Mouse (Mus musculus) heart, embryonic 12.5 days (tissue): ENCODE data around the gene Skap2. TPM values are rescaled to one million over a fixed set of nuclear protein-coding genes. Genes with fewer than 3 reads are reported as not detected.

ENCODE experiments used
- ATAC-seq: fragments of 200-750 bp; cut with Nextera tagmentation; 2 replicates; pipeline ENCODE4 v1.8.0; 2017; ENCODE audit warnings: moderate TSS enrichment, moderate library complexity; ENCODE audit not compliant: insufficient number of reproducible peaks, low FRiP score
- H3K27ac ChIP-seq: fragments of 300-500 bp; sonication (generic); 2 replicates; pipeline ENCODE4 v1.5.1; 2016; ENCODE audit warnings: mild to moderate bottlenecking, moderate library complexity; ENCODE audit not compliant: poor library complexity, severe bottlenecking
- H3K27me3 ChIP-seq: fragments of 300-500 bp; sonication (generic); replicated peaks from 2 replicates; pipeline ENCODE4 v1.6.1; 2016; ENCODE audit warnings: mild to moderate bottlenecking, moderate library complexity
- H3K36me3 ChIP-seq: fragments of 300-500 bp; sonication (generic); 2 replicates; pipeline ENCODE4 v1.6.1; 2016; ENCODE audit warnings: mild to moderate bottlenecking, moderate library complexity
- H3K4me1 ChIP-seq: fragments of 300-500 bp; sonication (generic); replicated peaks from 2 replicates; pipeline ENCODE4 v1.6.1; 2016; ENCODE audit warnings: mild to moderate bottlenecking
- H3K4me2 ChIP-seq: fragments of 300-500 bp; sonication (generic); 2 replicates; pipeline ENCODE4 v1.6.1; 2016; ENCODE audit warnings: mild to moderate bottlenecking, moderate library complexity
- H3K4me3 ChIP-seq: fragments of 300-500 bp; sonication (generic); 2 replicates; pipeline ENCODE4 v1.5.1; 2016; ENCODE audit warnings: mild to moderate bottlenecking
- H3K9ac ChIP-seq: fragments of 300-500 bp; sonication (generic); 2 replicates; pipeline ENCODE4 v1.6.1; 2016; ENCODE audit warnings: mild to moderate bottlenecking, moderate library complexity
- H3K9me3 ChIP-seq: fragments of 300-500 bp; sonication (generic); replicated peaks from 2 replicates; pipeline ENCODE4 v1.6.1; 2016; ENCODE audit warnings: mild to moderate bottlenecking, moderate library complexity
- whole genome bisulfite sequencing: fragments of 180-500 bp; shearing (Covaris S2); methylation state at CpG from one replicate; pipeline ENCODE4 v1.1.7; 2016; 5-methylcytosine and 5-hydroxymethylcytosine counted together
- polyA plus RNA-seq: library from polyadenylated mRNA; unstranded; fragments of >200 nt; fragmentation: Nextera tagmentation; extraction: Ambion mirVana; gene quantifications from 2 replicates; pipeline ENCODE4 v1.2.1, GENCODE M21; 2016

Gene Skap2
- polyA plus RNA-seq, 1 experiment from 2014 or later: 13.9 TPM

- no peak overlapping the region for H3K27ac ChIP-seq
- no peaks in the 10 kb centered on the region for H3K9me3 ChIP-seq
- H3K4me1 ChIP-seq: peaks cover 9% of the 10 kb centered on the region; the same call in 1 of the 2 replicates
- no peak overlapping the region for H3K4me3 ChIP-seq
- no peak for ATAC-seq
- no peaks in the 10 kb centered on the region for H3K36me3 ChIP-seq
- peaks cover 60% of the 10 kb centered on the region for H3K27me3 ChIP-seq
- 12% methylated on average over 8 of the region's 8 CpGs for WGBS
- H3K9ac ChIP-seq: no peak overlapping the region
- no peak overlapping the region; the same call in 1 of the 2 replicates for H3K4me2 ChIP-seq
Observed at GRCm38 (mm10) chr6:52005616-52005962, 6.8 kb downstream of the Skap2 start.

DNA sequence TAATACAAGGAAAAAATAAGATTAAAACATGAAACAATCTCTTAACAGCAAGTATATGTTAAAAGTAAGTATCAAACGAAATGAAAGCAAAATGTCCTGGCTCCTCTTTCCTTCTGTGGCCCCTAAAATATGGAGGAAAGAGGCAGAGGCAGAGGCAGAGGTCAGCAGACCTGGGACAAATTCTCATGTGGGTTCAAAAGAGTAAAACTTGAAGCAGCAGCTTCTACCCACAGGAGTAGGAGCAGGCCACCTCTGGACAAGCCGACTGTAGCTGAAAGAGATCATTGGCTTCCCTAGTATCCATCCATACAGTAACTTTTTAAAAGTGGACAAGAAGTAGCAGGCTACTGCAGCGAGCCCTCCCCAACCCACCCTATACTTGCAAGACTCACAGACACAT, 7.4 kb downstream of the Skap2 start:
- H3K9ac ChIP-seq: no peak overlapping the region
- H3K4me2 ChIP-seq: no peak overlapping the region
- H3K9me3 ChIP-seq: no peaks in the 10 kb centered on the region
- 43% methylated on average over 3 of the region's 3 CpGs for WGBS
- H3K27ac ChIP-seq: no peak overlapping the region
- no peak overlapping the region for H3K4me3 ChIP-seq
- no peak for ATAC-seq
- H3K4me1 ChIP-seq: peaks cover 9% of the 10 kb centered on the region; the same call in 1 of the 2 replicates
- peaks cover 56% of the 10 kb centered on the region for H3K27me3 ChIP-seq
- H3K36me3 ChIP-seq: no peaks in the 10 kb centered on the region

GRCm38 (mm10) chr6:52002676-52003075, 9.7 kb downstream of the Skap2 start:
- Histone ChIP-seq H3K9ac (no peak overlapping the region), H3K4me3 (no peak overlapping the region), H3K27me3 (peaks cover 38% of the 10 kb centered on the region), H3K27ac (no peak overlapping the region), H3K4me2 (no peak overlapping the region), H3K36me3 (no peaks in the 10 kb centered on the region), H3K9me3 (no peaks in the 10 kb centered on the region), H3K4me1 (peaks cover 9% of the 10 kb centered on the region; the same call in 1 of the 2 replicates)
- ATAC-seq: no peak
- 39% methylated on average over 8 of the region's 8 CpGs for WGBS

DNA sequence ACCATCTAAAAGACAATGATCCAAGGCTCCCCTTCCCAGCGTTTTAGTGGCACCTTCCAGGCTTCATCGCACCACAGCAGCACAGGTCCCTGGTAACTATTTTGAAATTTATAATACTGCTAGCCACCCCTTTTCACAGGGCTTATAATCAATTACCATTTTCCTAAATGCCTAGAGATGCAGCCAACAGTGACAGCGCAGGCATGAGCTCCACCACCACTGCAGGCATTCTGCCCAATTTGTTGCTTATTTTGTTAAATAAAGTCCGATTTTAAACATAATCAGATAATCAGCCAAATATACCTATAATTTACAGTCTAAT, 13.2 kb downstream of the Skap2 start:
- no peak overlapping the region for H3K27ac ChIP-seq
- no peak for ATAC-seq
- peaks cover 16% of the 10 kb centered on the region for H3K27me3 ChIP-seq
- no peak overlapping the region for H3K4me3 ChIP-seq
- H3K36me3 ChIP-seq: no peaks in the 10 kb centered on the region
- H3K9ac ChIP-seq: no peak overlapping the region
- WGBS: 78% methylated on average over 4 of the region's 4 CpGs
- H3K4me2 ChIP-seq: no peak overlapping the region
- no peaks in the 10 kb centered on the region for H3K4me1 ChIP-seq
- H3K9me3 ChIP-seq: no peaks in the 10 kb centered on the region

- H3K27me3 ChIP-seq: peaks cover 12% of the 10 kb centered on the region
- H3K9me3 ChIP-seq: no peaks in the 10 kb centered on the region
- H3K4me1 ChIP-seq: no peaks in the 10 kb centered on the region
- WGBS: 55% methylated on average over 7 of the region's 7 CpGs
- H3K4me3 ChIP-seq: no peak overlapping the region
- no peaks in the 10 kb centered on the region for H3K36me3 ChIP-seq
- H3K27ac ChIP-seq: no peak overlapping the region
- no peak overlapping the region for H3K9ac ChIP-seq
- ATAC-seq: no peak
- H3K4me2 ChIP-seq: no peak overlapping the region
Observed at GRCm38 (mm10) chr6:51998409-51999156, 13.8 kb downstream of the Skap2 start.

GRCm38 (mm10) chr6:51987999-51988398, 24.4 kb downstream of the Skap2 start:
- no peaks in the 10 kb centered on the region for H3K36me3 ChIP-seq
- H3K4me1 ChIP-seq: peaks cover 1% of the 10 kb centered on the region; the same call in 1 of the 2 replicates
- no peak overlapping the region for H3K4me2 ChIP-seq
- ATAC-seq: no peak
- no peaks in the 10 kb centered on the region for H3K27me3 ChIP-seq
- H3K4me3 ChIP-seq: no peak overlapping the region
- no peak overlapping the region for H3K9ac ChIP-seq
- no peaks in the 10 kb centered on the region for H3K9me3 ChIP-seq
- 81% methylated on average over 2 of the region's 2 CpGs for WGBS
- H3K27ac ChIP-seq: no peak overlapping the region

GRCm38 (mm10) chr6:51977638-51978037, 34.7 kb downstream of the Skap2 start:
- 78% methylated on average over 3 of the region's 3 CpGs for WGBS
- no peak overlapping the region for H3K4me3 ChIP-seq
- no peak overlapping the region for H3K9ac ChIP-seq
- no peaks in the 10 kb centered on the region for H3K4me1 ChIP-seq
- ATAC-seq: no peak
- no peak overlapping the region for H3K27ac ChIP-seq
- no peak overlapping the region for H3K4me2 ChIP-seq
- H3K27me3 ChIP-seq: no peaks in the 10 kb centered on the region
- H3K36me3 ChIP-seq: no peaks in the 10 kb centered on the region
- no peaks in the 10 kb centered on the region for H3K9me3 ChIP-seq

- no peak overlapping the region for H3K9ac ChIP-seq
- H3K4me1 ChIP-seq: no peaks in the 10 kb centered on the region
- no peak overlapping the region for H3K4me3 ChIP-seq
- 75% methylated on average over 4 of the region's 4 CpGs for WGBS
- no peak for ATAC-seq
- H3K4me2 ChIP-seq: no peak overlapping the region
- H3K27me3 ChIP-seq: no peaks in the 10 kb centered on the region
- H3K9me3 ChIP-seq: no peaks in the 10 kb centered on the region
- H3K36me3 ChIP-seq: no peaks in the 10 kb centered on the region
- no peak overlapping the region for H3K27ac ChIP-seq
Observed at GRCm38 (mm10) chr6:51975751-51976150, 36.6 kb downstream of the Skap2 start.

DNA sequence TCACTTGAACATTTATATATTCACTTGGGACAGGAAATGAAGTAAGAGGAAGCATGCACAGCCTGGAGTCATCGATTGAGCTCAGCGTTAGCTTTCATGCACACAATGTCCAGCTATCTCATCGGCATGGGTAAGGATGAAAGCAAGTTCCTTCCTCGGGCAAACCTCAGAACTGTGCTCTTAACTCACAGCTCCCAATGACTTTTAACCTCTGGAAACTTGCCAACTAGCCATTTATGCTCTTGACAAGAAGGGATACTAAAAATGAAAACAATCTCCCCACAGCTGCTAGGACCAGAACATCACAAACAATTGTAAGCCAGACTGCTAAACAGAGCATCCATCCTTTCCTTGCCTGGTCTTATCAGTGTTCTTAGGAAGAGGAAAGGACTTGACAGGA, 53.4 kb downstream of the Skap2 start:
- Histone ChIP-seq H3K9ac (no peak overlapping the region), H3K4me1 (peaks cover 8% of the 10 kb centered on the region; the same call in 1 of the 2 replicates), H3K4me3 (no peak overlapping the region), H3K9me3 (no peaks in the 10 kb centered on the region), H3K27ac (no peak overlapping the region), H3K36me3 (no peaks in the 10 kb centered on the region), H3K4me2 (no peak overlapping the region), H3K27me3 (no peaks in the 10 kb centered on the region)
- 47% methylated on average over 4 of the region's 4 CpGs for WGBS
- no peak for ATAC-seq

DNA sequence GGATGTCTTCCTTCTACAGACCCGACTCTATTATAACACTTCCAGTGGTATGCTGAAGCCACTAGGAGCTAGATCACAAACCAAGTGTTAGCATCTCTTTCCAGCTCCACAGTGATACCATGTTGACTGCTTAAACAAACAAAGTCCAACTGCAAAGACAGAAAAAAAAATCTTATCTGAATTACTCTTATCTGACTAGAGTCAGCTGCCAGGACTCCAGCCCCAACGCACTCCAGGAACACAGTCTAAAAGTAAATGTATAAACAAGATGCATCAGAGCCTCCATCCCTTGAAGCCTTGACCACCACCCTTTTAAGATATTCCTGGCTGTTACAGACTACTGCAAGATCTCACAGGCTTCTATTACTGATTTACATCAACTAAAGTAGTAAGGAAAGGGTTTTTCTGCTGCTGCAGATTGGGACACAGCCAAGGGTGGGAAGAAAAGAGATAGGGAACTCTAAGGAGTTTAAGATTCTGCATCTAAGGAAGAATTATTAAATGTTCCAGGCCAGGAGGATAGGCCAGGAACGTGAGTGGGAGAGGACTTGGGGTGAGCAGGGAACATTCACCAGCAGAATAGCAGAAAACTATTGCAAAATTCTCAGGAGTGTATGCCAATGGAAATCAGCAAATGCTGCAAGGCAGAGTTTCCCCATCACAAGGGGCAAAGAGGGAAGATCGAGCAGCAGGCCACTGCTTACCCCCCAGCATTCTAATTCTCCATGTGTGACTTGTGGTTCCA, 56.1 kb downstream of the Skap2 start:
- Histone ChIP-seq H3K9ac (no peak overlapping the region), H3K36me3 (no peaks in the 10 kb centered on the region), H3K27me3 (no peaks in the 10 kb centered on the region), H3K4me3 (no peak overlapping the region), H3K4me2 (no peak overlapping the region), H3K4me1 (peaks cover 8% of the 10 kb centered on the region; the same call in 1 of the 2 replicates), H3K9me3 (no peaks in the 10 kb centered on the region), H3K27ac (no peak overlapping the region)
- WGBS: 36% methylated on average over 4 of the region's 4 CpGs
- no peak for ATAC-seq

DNA sequence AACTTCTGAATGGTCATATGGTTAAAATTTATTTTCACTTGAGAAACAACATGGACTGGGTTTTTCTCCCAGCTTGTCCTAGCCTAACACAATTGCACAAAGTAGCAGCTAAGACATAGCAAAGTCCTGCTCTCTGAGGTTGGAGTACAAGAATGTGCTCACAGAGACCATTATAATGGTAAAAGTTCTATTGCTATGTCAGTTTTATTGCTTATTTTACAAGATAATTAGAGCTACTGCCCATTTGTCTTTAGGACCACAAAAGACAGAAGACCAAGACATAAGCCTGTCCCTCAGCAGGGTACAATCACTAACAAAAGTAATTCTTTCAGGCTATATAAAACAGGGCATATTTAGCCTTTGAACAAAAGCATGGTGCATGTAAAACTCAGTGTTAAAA, 64.7 kb downstream of the Skap2 start:
- Histone ChIP-seq H3K27me3 (no peaks in the 10 kb centered on the region), H3K9ac (no peak overlapping the region), H3K27ac (no peak overlapping the region), H3K36me3 (no peaks in the 10 kb centered on the region), H3K4me2 (no peak overlapping the region), H3K9me3 (no peaks in the 10 kb centered on the region; the same call in 1 of the 2 replicates), H3K4me3 (no peak overlapping the region), H3K4me1 (no peaks in the 10 kb centered on the region)
- ATAC-seq: no peak
